Mouse (Mus musculus): Measurements from ENCODE around the gene Sh3bp5l.
"Not testable (repeated sequence)": the region's sequence is repeated elsewhere in the genome, so short reads cannot be mapped to it uniquely, and the experiment has no call there.

The Sh3bp5l gene

GRCm38 (mm10) chr11:58330276-58331148 lies at the start of gene Sh3bp5l, which contains the start of gene Zfp672:
Gene Sh3bp5l (plus strand): TSS chr11:58330724.
Gene Zfp672 (minus strand): TSS chr11:58330339.
- DNase-seq = peak; percentile 90 to 93

DNA sequence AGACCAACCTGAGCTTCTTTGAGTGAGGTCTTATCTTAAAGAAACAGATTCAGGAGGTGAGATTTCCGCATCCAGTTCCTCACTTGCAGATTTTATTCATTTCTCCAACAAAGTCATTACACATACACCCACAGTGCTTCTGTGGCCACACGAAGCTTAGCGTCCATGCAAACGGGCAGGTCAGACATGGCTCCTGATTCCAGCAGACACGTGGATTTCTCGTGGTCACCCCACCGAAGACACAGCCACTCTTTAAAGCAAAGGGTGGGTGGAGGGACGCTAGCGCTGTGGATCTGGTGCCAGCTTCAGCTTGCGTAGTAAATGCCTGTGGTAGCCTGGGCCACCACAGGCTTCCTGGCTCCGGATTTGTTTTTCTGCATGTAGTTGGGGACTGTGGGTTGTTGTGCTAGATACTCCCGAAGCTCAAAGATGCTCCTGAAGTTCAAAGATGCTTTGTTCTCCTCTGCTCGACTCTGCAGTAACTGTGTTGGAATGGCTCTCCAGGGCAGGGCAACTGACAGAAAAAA lies 48.5 kb upstream of the Sh3bp5l start:
- no peak for DNase-seq

- no peak for DNase-seq
Observed at GRCm38 (mm10) chr11:58282518-58282917, 48.0 kb upstream of the Sh3bp5l start.

DNA sequence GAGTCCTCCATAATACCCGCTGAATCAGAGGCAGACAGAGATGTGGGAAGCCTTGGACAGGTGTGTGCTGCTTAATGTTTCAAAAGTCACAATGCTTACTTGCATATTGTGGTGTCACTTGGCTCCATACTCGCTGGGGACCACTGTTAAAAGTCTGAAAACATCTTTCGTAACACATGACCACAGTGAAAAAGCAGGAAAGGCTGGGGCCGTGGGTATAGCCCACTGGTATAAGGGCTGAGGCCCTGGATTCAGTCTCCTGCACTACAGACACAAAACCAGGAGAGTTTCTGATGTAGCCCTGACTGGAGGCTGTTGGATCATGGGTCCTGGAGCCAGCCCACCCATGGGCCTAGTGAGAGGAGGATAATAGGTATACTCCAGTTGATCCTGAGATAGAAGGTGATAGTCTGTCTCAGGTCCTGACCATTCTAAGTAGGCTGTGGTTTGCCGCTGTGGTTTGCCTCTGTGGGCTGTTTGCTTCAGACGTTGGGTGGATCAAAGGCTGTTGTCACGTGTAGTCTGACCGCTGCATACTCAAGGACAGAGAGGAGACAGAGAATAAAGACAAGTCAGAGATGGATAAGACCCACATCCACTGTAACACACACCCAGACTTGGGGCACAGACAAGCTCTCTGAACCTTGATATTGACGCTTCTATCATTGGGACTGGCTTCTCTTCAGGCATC lies 40.4 kb upstream of the Sh3bp5l start:
- DNase-seq = no peak

DNA sequence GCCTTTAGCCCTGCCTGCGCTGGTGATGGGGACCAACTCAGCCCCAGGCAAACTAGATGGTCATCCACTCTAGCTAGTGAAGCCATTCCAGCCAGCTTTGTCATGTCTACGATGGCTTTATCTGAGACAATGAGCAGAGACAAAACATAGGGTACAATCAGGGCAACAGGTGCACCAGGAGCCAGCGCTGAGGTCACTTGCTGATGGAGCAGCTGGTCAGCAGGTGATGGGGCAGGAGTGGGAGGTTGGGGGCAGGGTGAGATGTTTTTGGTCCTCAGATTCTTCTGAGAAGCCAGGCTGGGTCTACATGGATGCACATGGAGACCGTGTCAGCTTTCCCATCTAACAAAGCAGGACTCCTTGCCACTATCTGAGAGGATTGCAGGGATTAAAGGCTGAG lies 39.7 kb upstream of the Sh3bp5l start:
- DNase-seq = no peak

- DNase-seq = no peak
Observed at GRCm38 (mm10) chr11:58292791-58293190, 37.7 kb upstream of the Sh3bp5l start.

DNA sequence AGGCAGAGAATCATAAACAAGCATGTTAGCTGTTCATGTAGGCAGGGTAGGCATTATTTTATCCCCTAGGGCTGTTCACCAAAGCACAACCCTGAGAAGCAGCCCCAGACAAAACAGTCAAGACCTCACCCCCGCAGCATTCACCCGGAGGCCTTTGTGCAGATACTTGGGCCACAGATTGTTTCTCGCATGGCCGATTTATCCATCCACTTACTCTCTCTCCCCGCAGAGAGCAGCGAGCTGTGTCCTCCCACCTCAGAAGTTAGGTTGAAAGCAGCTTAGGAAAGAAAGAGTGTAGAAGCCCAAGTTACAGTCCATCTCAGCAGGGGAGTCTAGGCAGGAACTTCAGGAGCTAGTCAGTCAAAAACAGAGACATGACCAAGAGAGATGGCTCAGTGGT lies 33.1 kb upstream of the Sh3bp5l start:
- DNase-seq = no peak

DNA sequence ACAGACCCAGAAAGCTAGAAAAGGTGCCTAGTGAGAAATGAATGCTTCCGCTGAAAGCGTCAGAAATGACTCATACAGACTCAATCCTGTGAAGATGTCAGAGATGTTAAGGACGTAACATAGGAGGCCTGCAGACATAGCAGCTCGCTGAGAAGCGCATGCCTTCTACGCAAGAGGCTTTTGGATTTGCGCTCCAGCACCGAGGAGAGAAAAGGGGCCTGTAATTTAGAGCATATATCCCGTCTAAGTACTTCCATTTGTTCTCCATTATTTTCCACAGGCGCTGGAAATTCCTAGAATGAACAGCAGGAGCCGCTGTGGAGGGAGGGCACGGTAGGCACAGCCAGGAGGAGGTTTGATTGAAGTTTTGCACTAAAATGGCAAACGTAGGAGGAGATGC lies 29.5 kb upstream of the Sh3bp5l start:
- peak; percentile 65 to 70 for DNase-seq

- DNase-seq = peak; percentile 93 to 97
Observed at GRCm38 (mm10) chr11:58301837-58302754, 28.4 kb upstream of the Sh3bp5l start.

GRCm38 (mm10) chr11:58302774-58303445 lies 27.6 kb upstream of the Sh3bp5l start:
- no peak for DNase-seq

- no peak for DNase-seq
Observed at GRCm38 (mm10) chr11:58303594-58303993, 26.9 kb upstream of the Sh3bp5l start.

GRCm38 (mm10) chr11:58305299-58305698 lies 25.2 kb upstream of the Sh3bp5l start:
- DNase-seq = not testable (repeated sequence)

GRCm38 (mm10) chr11:58306860-58307308 lies 23.6 kb upstream of the Sh3bp5l start, which contains the start of gene Zfp692:
Gene Zfp692 (plus strand): TSS chr11:58307069.
- peak; percentile 96 to 99 for DNase-seq

DNA sequence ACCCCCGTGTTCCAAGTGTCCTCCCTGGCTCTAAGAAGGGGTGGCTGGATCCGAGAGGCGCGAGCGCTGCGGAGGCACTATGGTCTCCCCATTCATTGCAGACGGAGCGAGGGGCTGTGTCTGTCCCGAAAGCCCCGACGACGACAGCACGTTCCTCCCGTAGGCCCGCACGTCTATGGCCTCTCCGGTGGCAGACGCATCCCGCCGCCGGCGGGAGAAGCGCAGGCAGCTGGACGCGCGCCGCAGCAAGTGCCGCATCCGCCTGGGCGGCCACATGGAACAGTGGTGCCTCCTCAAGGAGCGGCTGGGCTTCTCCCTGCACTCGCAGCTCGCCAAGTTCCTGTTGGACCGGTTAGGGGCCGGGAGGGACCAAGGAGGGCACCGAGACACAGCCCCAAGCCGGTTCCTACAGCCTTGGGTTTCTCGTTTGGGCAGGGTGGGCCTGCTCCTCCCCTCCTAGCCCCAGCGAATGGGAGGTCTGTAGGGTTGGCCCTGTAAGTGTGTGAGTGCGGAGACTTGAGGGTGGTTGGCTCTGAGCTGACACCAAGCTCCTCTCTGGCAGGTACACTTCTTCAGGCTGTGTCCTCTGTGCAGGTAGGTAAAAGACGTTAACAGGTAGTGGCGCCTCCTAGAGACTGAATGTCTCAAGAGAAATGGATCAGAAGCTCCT lies 23.0 kb upstream of the Sh3bp5l start:
- DNase-seq = peak; percentile 67 to 69

DNA sequence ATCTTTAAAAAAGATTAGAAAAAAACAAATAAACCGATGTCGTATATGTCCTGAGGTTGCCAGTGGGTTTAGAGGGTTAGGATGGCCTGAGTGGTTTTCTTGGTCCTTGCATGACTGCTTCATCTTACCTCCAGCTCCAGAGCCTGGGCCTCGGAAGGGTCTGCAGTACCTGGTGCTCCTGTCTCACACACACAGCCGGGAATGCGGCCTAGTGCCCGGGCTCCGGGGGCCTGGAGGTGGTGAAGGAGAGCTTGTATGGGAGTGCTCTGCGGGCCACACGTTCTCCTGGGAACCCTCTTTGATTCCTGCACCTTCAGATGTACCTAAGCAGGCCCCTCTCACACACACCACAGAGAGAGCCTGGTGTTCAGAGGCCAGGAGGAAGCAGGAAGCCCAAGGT lies 21.9 kb upstream of the Sh3bp5l start:
- DNase-seq = no peak

- DNase-seq = no peak
Observed at GRCm38 (mm10) chr11:58314069-58314468, 16.5 kb upstream of the Sh3bp5l start.

DNA sequence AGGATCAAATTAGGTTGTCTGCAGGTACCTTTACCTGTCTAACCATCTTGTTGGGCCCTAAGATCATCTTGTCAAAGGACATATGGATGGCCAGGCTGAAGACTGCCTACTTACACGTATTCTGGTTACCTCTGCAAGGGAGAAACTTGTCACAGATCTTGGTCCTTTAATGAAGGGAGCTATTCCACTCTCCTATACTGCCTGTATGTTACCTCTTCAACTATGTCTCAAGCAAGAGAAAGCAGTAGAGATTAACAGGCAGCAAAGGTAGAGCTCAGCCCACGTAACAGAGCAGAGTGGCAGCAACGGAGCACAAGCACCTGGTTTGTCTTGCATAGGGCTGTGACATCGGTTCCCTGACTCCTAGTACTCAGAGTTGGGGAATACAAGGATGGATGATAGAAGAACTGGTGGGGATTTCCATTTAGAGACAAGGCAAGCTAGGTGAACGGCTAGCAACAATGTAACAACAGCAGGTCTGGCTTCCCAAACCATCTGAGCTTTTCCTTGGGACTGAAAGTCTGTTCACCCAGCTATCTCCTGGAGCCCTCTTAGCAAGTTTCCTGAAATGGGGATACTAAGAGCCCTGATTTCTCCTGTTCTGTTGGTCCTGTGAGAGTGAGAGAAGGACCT lies 14.9 kb upstream of the Sh3bp5l start:
- no peak for DNase-seq

GRCm38 (mm10) chr11:58316344-58316743 lies 14.2 kb upstream of the Sh3bp5l start:
- DNase-seq = no peak

DNA sequence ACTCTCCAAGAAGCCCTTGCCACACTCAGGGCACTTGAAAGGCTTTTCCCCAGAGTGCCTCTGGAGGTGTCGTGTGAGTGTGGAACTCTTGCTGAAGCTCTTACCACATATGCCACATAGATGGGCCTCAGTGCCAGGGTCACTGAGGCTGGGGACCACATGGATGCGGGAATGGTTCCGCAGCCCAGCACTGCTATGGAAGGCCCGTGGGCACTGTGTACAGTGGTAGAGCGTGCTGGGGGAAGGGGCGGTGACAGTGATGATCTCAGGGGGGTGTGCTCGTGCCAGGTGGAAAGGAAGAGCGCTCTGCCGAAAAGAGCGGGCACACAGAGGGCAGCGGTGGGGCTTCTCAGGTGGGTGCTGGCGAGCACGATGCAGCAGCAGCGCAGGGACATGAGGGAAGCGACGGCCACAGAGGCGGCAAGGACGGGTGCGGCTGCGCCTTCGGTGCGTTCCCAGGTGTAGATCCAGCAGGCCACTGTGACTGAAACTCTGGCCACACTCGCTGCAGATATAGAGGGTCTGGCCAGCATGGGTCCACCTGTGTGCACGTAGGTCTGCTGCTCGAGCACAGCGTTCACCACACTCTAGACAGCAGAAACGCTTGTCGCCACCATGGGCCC lies 13.6 kb upstream of the Sh3bp5l start:
- no peak for DNase-seq

All from cerebellum, adult 18-20 months (tissue).